Mouse (Mus musculus) forebrain, postnatal 0 days (tissue): ENCODE measurements around the gene Tmem86a. TPM values are rescaled to one million over a fixed set of nuclear protein-coding genes. Genes with fewer than 3 reads are reported as not detected.

Experiments used
- ATAC-seq: fragments of 200-750 bp; cut with Nextera tagmentation; 2 replicates; pipeline ENCODE4 v1.8.0; 2017; ENCODE audit warnings: mild to moderate bottlenecking, moderate library complexity
- DNase-seq: peaks from one replicate; pipeline ENCODE4 v3.0.0-alpha.2; 2015
- H3K27ac ChIP-seq: fragments of 300-500 bp; sonication (generic); 2 replicates; pipeline ENCODE4 v1.5.1; 2014; ENCODE audit warnings: low read depth, mild to moderate bottlenecking, antibody characterized with exemption, low read length, moderate library complexity, mixed read lengths
- H3K27me3 ChIP-seq: fragments of 300-500 bp; sonication (generic); 2 replicates; pipeline ENCODE4 v1.6.1; 2014; ENCODE audit warnings: mild to moderate bottlenecking, low read length, mixed read lengths; ENCODE audit not compliant: insufficient read depth
- H3K36me3 ChIP-seq: fragments of 300-500 bp; sonication (generic); 2 replicates; pipeline ENCODE4 v1.6.1; 2014; ENCODE audit warnings: mild to moderate bottlenecking, moderate library complexity; ENCODE audit not compliant: insufficient read depth
- H3K4me1 ChIP-seq: fragments of 300-500 bp; sonication (generic); 2 replicates; pipeline ENCODE4 v1.6.1; 2014; ENCODE audit warnings: antibody characterized with exemption; ENCODE audit not compliant: insufficient read depth
- H3K4me2 ChIP-seq: fragments of 300-500 bp; sonication (generic); 2 replicates; pipeline ENCODE4 v1.6.1; 2014; ENCODE audit warnings: low read depth, mild to moderate bottlenecking, moderate library complexity
- H3K4me3 ChIP-seq: fragments of 300-500 bp; sonication (generic); 2 replicates; pipeline ENCODE4 v1.5.1; 2014; ENCODE audit warnings: low read depth, low read length, mixed read lengths
- H3K9ac ChIP-seq: fragments of 300-500 bp; sonication (generic); 2 replicates; pipeline ENCODE4 v1.6.1; 2014; ENCODE audit warnings: mild to moderate bottlenecking
- H3K9me3 ChIP-seq: fragments of 300-500 bp; sonication (generic); 2 replicates; pipeline ENCODE4 v1.6.1; 2016; ENCODE audit warnings: low read length
- CTCF ChIP-seq: sonication (generic); IDR thresholded peaks from 2 replicates; pipeline ENCODE4 v1.5.1; 2016; ENCODE audit warnings: antibody characterized with exemption, control low read depth, low read depth
- WGBS: fragments of 180-500 bp; shearing (Covaris S2); extraction: QIAGEN DNeasy Blood & Tissue Kit; methylation state at CpG from one replicate; pipeline ENCODE4 v1.1.7; 2014; 5-methylcytosine and 5-hydroxymethylcytosine counted together
- polyA plus RNA-seq: library from polyadenylated mRNA; unstranded; fragments of >200 nt; fragmentation: Nextera tagmentation; extraction: Ambion mirVana; gene quantifications from 2 replicates; pipeline ENCODE4 v1.2.1, GENCODE M21; 2015
- total RNA-seq: library from RNA; depleted of rRNA; stranded (reverse); fragments of >200 nt; gene quantifications from 2 replicates; pipeline ENCODE4 v1.2.3, GENCODE M21; 2014

Gene Tmem86a
- total and polyA plus RNA-seq, 2 experiments from 2014 or later = 12.0 to 32.9 TPM

GRCm38 (mm10) chr7:47076193-47076592, 25.8 kb downstream of the Tmem86a start:
- 83% methylated on average over 6 of the region's 6 CpGs for WGBS
- no peak for ATAC-seq
- TF ChIP-seq CTCF = no peak

GRCm38 (mm10) chr7:47076729-47077128, 26.3 kb downstream of the Tmem86a start:
- ATAC-seq (no peak), DNase-seq (no peak)
- TF ChIP-seq CTCF = no peak
- Histone ChIP-seq H3K4me3 (no peak overlapping the region), H3K4me1 (no peaks in the 10 kb centered on the region), H3K4me2 (no peak overlapping the region), H3K27me3 (no peaks in the 10 kb centered on the region), H3K9me3 (no peaks in the 10 kb centered on the region), H3K27ac (no peak overlapping the region), H3K36me3 (peaks cover 16% of the 10 kb centered on the region), H3K9ac (no peak overlapping the region)
- WGBS = 70% methylated on average over 3 of the region's 3 CpGs

More at GRCm38 (mm10) chr7:47076193-47076592, 25.8 kb downstream of the Tmem86a start:
- Histone ChIP-seq H3K36me3 (peaks cover 12% of the 10 kb centered on the region), H3K4me3 (no peak overlapping the region), H3K27me3 (no peaks in the 10 kb centered on the region), H3K4me1 (no peaks in the 10 kb centered on the region), H3K9ac (no peak overlapping the region), H3K9me3 (no peaks in the 10 kb centered on the region), H3K27ac (no peak overlapping the region), H3K4me2 (no peak overlapping the region)
- DNase-seq = no peak

GRCm38 (mm10) chr7:47077451-47077850, 27.1 kb downstream of the Tmem86a start:
- no peaks in the 10 kb centered on the region for H3K4me1 ChIP-seq
- peak; percentile 41 for TF ChIP-seq CTCF
- 77% methylated on average over 8 of the region's 8 CpGs for WGBS
- no peak overlapping the region for H3K4me2 ChIP-seq
- ATAC-seq = no peak
- H3K4me3 ChIP-seq = no peak overlapping the region
- H3K36me3 ChIP-seq = peaks cover 22% of the 10 kb centered on the region
- no peaks in the 10 kb centered on the region for H3K9me3 ChIP-seq
- no peak overlapping the region for H3K27ac ChIP-seq
- H3K27me3 ChIP-seq = no peaks in the 10 kb centered on the region
- H3K9ac ChIP-seq = no peak overlapping the region
- DNase-seq = no peak

GRCm38 (mm10) chr7:47080868-47081267, 30.5 kb downstream of the Tmem86a start:
- Histone ChIP-seq H3K36me3 (peaks cover 50% of the 10 kb centered on the region), H3K9ac (no peak overlapping the region), H3K9me3 (no peaks in the 10 kb centered on the region), H3K27me3 (no peaks in the 10 kb centered on the region), H3K4me2 (no peak overlapping the region), H3K27ac (no peak overlapping the region), H3K4me3 (no peak overlapping the region), H3K4me1 (no peaks in the 10 kb centered on the region)
- ATAC-seq (no peak), DNase-seq (no peak)
- TF ChIP-seq CTCF = no peak
- 77% methylated on average over 3 of the region's 3 CpGs for WGBS

- H3K4me3 ChIP-seq = no peak overlapping the region
- no peaks in the 10 kb centered on the region for H3K27me3 ChIP-seq
- no peaks in the 10 kb centered on the region for H3K9me3 ChIP-seq
- no peak overlapping the region for H3K9ac ChIP-seq
- H3K4me2 ChIP-seq = no peak overlapping the region
- TF ChIP-seq CTCF = peak; percentile 92
- H3K27ac ChIP-seq = no peak overlapping the region
- H3K4me1 ChIP-seq = no peaks in the 10 kb centered on the region
- peak; percentile 65 for ATAC-seq
- peak; percentile 62 for DNase-seq
- 47% methylated on average over 6 of the region's 6 CpGs for WGBS
- peaks cover 53% of the 10 kb centered on the region for H3K36me3 ChIP-seq
These were observed 30.9 kb downstream of the Tmem86a start for GRCm38 (mm10) chr7:47081277-47081676.

- Histone ChIP-seq H3K36me3 (peaks cover 68% of the 10 kb centered on the region), H3K27me3 (no peaks in the 10 kb centered on the region)
- ATAC-seq = peak; percentile 86
These were observed 34.7 kb downstream of the Tmem86a start for GRCm38 (mm10) chr7:47085075-47085474.

GRCm38 (mm10) chr7:47093935-47094334, 43.5 kb downstream of the Tmem86a start:
- no peak overlapping the region for H3K27ac ChIP-seq
- TF ChIP-seq CTCF = no peak
- H3K4me1 ChIP-seq = no peaks in the 10 kb centered on the region
- no peak overlapping the region for H3K9ac ChIP-seq
- H3K4me3 ChIP-seq = no peak overlapping the region
- 77% methylated on average over 5 of the region's 5 CpGs for WGBS
- H3K9me3 ChIP-seq = no peaks in the 10 kb centered on the region
- H3K36me3 ChIP-seq = peaks cover 22% of the 10 kb centered on the region
- no peaks in the 10 kb centered on the region for H3K27me3 ChIP-seq
- H3K4me2 ChIP-seq = no peak overlapping the region
- ATAC-seq (no peak), DNase-seq (no peak)

More at GRCm38 (mm10) chr7:47085075-47085474, 34.7 kb downstream of the Tmem86a start:
- no peaks in the 10 kb centered on the region for H3K9me3 ChIP-seq
- peak overlapping the region; percentile 45; the same call in 1 of the 2 replicates for H3K27ac ChIP-seq
- H3K9ac ChIP-seq = no peak overlapping the region
- no peak overlapping the region for H3K4me3 ChIP-seq
- WGBS = 63% methylated on average over 1 of the region's 1 CpGs
- H3K4me2 ChIP-seq = no peak overlapping the region
- peak; percentile 13 for DNase-seq
- TF ChIP-seq CTCF = no peak
- no peaks in the 10 kb centered on the region for H3K4me1 ChIP-seq
